Mouse (Mus musculus) kidney, adult 2 months (tissue): ENCODE measurements at regions not wholly inside any gene's neighbourhood (a gene's known extent, or its start where the extent isn't known, plus 50 kb on each side); places are given as distances from the start of the nearest gene placed in this dataset.

ENCODE experiments used
- CTCF ChIP-seq: fragments of 200-500 bp; conservative IDR thresholded peaks from 2 replicates; pipeline ENCODE4 v1.5.1; 2011; ENCODE audit warnings: low read depth, mild to moderate bottlenecking, control low read depth, low read length, moderate library complexity, mixed read lengths; ENCODE audit not compliant: insufficient read depth, insufficient read length
- POLR2A ChIP-seq: fragments of 200-500 bp; IDR thresholded peaks from one replicate; pipeline ENCODE4 v1.6.1; 2011; ENCODE audit warnings: low read depth, low read length, control low read depth

DNA sequence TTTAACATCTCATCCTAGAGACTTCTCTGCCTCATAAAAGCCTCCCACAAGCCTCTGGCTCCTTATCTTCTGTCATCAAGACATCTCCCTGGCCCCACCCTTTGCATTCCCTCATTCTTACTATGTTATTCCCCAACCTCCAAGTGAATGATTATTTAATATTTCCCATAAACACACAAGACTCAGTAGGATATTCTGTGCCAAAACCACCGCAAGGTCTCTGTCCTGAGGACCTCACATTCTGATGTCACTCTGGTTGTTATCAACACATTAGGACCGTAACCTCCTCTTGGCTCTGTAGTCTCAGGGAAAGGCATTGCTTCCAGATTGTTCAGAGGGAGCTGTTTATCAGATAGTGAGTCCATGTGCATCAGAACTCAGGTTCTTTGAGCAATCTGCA, 80.7 kb upstream of the Tbx18 start:
- TF ChIP-seq CTCF (no peak), POLR2A (no peak)
